Mouse (Mus musculus) heart, adult 11 months (tissue): ENCODE data around the gene Letm1.

Experiments
- DNase-seq: peaks from one replicate; pipeline ENCODE4 v3.0.0; 2022

The Letm1 gene

DNA sequence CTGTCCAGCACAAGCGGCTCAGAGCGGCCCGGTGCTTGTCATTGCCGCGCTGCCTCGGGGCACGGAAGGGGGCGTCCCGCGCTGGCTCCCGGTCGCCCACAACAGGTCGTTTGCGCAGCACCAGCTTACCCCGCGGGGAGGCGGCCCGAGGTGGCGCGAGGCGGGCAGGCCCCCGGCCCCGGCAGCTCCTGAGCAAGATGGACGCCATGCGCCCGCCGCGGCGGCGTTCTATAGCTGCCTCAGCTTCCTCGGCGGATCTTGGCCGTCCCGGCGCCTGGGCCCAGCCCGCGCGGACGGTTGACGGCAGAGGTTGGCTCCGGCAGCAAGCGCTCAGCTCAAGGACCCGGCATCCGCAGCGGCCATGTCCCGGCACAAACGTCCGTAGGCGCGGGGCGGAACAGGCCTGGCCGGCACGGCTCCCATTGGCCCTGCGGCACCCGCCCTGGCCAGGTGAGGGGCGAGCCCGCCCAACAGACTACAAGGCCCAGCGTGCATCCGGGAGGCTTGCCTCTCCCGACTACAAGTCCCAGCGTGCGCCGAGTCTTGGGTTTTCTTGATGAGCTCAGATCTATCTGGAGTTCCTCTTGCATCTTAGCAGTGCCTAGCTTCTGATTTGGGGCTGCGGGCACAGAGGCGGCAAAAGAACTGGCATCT is at the start of gene Letm1:
Gene Letm1, minus strand, starts transcription at position 473 of the 654 bp plus-strand sequence.
- DNase-seq: peak; percentile 100

GRCm38 (mm10) chr5:33830832-33831231 is 48.2 kb upstream of the Letm1 start:
- DNase-seq: no peak

DNA sequence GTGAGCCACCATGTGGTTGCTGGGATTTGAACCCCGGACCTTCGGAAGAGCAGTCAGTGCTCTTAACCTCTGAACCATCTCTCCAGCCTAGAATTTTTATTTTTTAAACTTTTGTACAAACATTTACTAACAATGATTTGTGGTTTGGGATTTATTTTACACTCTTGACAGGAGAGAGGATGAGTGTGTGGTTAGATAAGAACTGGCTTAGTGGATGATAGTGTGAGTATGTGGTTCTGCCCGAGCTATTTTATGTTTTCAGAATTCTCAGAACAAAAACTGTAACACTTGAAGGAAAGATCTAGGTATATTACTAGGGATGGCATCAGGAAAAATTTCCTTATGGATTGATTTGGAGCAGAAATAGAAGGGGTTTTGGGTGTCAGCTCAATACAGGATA is 47.3 kb upstream of the Letm1 start:
- peak; percentile 9 for DNase-seq

DNA sequence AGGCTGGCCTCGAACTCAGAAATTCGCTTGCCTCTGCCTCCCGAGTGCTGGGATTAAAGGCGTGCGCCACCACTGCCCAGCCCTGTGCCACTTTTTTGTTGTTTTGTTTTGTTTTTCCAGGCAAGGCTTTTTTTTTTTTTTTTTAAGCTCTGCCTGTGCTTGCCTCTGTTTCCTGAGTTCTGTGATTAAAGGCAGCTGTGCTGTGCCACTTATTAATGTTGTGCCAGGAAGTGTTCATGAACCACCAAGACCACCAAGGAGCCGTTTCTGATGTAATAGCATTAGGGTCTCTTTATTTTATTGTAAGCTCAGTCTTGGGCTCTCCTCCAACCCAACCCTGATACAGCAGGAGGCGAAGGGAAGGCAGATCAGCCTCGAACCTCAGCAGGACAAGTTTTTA is 45.5 kb upstream of the Letm1 start:
- DNase-seq: peak; percentile 19

DNA sequence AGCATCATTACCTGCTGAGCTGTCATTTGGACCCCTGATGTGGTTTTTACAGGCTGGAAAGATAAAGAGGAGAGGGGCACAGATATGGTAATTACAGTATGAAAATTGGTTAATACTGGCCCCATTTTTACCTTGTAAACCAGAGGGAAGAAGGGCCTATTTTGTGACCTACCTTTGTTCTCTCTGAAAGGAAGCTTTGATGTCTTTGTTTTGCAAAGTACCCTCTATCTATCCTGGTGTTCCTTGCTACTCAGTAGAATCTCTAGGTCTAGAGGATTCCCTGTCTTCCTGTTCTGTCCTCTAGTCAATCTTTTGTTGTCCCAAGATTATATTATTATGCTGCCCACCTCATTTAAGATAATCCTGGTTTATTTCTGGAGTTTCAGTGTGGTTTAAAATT is 43.4 kb upstream of the Letm1 start:
- no peak for DNase-seq

- DNase-seq: peak; percentile 21
Observed at GRCm38 (mm10) chr5:33822456-33822855, 39.8 kb upstream of the Letm1 start.

- DNase-seq: peak; percentile 65
Observed at GRCm38 (mm10) chr5:33821901-33822427, 39.3 kb upstream of the Letm1 start.

DNA sequence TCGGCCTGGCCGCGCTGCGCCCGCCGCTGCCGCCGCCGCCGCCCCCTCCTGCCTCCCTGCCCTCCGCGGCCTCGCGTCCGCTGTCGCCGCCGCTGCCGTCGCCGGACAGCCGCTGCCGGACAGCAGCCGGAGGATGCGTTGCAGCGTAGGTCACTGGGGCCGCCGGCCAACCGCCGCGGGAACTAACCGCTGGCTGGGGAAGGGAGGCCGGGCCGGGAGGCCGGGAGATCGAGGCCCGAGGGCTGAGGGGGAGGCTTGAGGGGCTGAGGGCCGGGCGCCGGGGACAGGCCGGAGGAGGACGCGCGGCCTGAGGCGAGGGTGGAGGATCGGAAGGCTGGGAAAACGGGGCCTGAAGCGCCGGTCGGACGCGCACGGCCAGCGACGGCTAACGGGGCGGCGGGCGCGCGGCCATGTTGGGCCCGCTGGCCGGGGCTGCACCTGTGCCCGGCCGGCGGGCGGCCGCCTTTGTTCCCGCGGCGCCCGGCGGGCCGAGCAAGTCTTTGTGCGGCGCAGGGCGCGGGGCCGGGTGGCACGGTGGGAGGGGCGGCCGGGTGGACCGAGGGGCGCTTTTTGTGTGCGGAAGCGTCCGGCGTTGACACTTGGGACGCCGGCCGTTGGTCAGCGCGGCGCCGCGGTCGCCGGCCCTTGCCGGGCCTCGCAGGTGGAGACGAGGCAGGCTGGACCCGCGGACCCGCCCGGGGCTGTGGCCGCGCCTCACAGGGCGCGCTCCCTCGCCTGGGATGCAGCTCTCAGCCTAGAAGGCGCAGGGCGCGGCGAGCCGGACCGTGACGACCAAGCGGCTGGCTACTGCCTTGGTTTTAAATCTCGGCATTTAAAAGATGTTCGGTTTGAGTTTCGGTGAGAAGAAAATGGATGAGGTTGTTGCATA is 38.4 kb upstream of the Letm1 start:
- DNase-seq: peak; percentile 94

GRCm38 (mm10) chr5:33819876-33820732 is 37.5 kb upstream of the Letm1 start, which contains the start of gene Nsd2:
Gene Nsd2, plus strand, starts transcription at chr5:33820725.
- DNase-seq: peak; percentile 99

DNA sequence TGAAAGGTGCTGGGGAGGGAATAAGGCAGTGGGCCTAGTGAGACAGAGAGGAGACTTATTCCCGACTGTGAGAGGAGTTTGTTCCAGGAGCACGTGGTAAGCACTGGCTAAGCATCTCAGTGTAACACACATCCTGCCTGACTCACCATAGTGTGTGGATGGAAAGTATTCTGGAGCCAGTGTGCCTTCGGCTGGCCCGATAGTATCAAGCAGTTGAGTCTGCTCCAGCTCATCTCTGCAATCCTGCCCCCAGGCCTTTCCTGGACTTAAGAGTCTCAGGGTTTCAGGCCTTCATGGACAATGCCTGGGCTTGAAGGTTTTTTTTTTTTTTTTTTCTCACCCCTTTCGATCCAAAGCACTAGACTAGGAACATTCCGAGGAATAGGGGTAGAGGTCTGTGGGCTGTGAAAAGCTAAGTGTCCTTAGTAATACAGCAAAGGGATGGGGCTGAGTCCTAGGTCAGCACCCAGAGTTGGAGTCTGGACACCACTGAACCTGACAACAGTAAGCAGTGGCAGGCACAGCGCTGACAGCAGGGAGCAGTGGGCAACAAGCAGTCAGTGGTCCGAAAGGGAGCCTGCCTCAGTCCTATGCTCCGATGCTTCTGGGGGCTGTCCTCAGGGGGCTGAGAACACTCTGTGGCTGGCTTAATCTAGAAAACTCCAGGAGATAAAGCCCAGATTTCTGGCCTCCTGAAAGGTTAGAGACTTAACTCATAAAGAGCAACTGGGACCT is 36.7 kb upstream of the Letm1 start:
- DNase-seq: peak; percentile 91

DNA sequence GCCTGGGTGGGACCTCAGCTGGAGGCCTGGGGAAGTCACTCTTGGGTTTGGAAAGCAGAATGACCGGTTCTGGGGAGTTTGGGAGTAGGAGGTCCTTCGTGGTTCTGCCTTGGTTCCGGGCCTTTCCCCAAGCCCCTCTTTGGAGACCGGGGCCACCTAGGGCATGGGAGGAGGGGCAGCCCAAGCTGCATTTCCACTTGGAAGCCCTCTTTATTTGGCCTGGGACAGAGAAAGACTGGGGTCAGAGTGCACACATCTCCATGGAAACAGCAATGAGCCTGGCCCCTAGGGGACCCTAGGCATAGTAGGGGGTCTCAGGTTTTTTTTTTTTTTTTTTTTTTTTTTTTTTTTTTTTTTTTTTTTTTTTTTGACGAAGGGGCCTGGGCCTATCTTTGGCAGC is 35.5 kb upstream of the Letm1 start:
- peak; percentile 81 for DNase-seq

DNA sequence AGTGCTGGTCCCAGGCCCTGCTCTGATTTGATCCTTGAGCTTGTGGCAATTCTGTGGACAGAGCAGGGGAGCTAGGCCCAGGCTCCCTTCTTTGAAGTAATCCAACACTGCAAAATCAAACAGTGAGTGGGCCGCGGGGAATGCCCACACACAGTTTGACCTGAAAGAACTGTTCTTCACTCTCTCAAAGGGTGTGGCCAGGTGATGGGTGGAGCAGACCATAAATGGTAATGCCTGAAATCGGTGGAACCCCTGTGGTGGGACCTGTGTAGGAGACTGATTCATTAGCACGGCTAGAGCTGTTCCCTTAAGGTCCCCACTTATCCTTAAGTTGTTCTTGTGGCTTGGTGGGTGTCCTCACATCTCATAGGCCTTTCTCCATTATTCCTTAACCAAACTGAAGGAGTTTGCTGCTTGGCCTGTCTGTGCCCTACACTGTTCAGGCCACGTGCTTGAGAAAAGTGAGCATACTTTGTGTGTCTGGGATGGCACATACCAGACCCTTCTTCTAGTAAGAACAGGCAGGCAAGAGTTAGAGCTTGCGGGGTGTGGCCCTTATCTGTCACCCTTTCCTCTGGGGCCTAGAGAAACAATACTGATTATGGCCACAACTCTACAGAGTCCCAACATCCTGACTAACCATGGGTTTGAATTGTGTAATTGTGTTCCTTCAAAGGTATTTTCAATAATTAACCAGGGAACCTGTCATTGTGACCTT is 33.5 kb upstream of the Letm1 start:
- DNase-seq: peak; percentile 76

GRCm38 (mm10) chr5:33811519-33811918 is 28.9 kb upstream of the Letm1 start:
- no peak for DNase-seq

DNA sequence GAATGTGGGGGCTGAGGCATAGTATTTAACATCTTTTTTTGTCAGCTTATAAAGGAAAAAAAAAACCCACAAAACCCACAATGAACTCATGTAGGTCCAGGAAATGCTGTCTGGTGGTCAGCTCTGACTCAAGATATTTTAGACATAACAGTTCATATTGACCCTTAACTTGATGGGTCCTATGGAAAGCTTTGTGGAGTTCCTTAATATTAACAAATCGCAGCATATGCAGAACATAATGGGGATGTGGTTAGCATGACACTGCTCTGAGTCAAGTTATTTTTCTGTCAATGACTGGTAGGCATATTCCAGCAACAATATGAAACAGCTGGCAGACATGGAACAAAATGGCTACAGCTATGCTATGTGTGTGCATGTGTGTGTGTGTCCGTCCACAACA is 20.7 kb upstream of the Letm1 start:
- peak; percentile 42 for DNase-seq

- DNase-seq: peak; percentile 39
Observed at GRCm38 (mm10) chr5:33791912-33792643, 9.5 kb upstream of the Letm1 start.

GRCm38 (mm10) chr5:33782999-33783390 is 378 bp upstream of the Letm1 start:
- DNase-seq: no peak

DNA sequence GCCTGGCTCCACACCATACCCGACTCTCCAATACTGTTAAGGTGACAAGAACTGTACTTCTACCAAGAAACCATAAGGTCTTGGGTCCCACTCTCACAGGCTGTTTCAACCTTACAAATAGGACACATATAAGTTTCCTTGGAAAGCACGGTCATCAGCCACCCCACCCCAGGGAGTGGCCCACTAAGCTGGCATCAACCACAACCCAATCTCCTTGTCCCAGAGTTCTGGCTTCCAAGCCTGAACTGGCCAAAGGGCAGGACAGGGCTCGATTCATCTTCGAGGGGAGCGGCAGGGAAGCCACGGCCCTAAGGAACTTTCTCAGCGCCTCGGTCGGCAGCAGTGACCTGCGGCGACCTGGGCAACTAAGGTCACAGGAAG is 663 bp downstream of the Letm1 start:
- no peak for DNase-seq

DNA sequence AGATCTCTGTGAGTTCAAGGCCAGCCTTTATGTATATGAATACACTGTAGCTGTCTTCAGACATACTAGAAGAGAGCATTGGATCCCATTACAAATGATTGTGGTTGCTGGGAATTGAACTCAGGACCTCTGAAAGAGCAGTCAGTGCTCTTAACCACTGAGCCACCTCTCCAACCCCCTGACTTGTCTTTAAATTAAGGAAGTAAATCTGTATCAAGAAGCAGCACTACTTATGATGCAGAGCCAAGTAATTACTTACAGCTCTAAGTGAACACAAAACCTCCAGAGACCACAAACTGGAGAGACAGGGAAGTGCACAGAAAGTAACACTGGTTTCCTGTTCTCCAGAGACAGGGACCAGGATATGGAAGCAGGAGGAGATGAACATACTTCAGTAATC is 5.4 kb downstream of the Letm1 start:
- DNase-seq: peak; percentile 65

- DNase-seq: peak; percentile 85
Observed at GRCm38 (mm10) chr5:33743481-33743880, 39.1 kb downstream of the Letm1 start.

DNA sequence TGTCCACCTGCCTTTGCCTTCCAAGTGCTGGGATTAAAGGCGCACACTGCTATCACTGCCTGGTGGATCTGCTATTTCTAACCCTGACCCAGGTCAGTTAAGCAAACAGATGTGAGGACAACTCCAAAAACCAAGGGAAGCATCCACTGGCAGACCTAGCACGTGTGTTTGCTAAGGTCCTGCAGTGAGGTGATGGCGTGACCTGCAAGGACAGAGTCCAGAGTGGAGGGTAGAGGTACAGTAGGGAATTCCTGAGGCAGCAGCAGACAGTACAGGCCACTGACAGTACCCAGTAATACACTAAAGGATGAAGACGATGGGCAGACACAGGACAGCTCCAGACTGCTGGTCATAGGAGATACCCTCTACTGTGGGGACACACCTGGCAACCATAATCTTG is 42.1 kb downstream of the Letm1 start:
- no peak for DNase-seq

- DNase-seq: no peak
Observed at GRCm38 (mm10) chr5:33738341-33738740, 44.3 kb downstream of the Letm1 start.
